Mouse (Mus musculus) kidney, embryonic 16.5 days (tissue): ENCODE measurements around the gene Ifnar2. TPM values are rescaled to one million over a fixed set of nuclear protein-coding genes. Genes with fewer than 3 reads are reported as not detected.

Experiments used
- ATAC-seq: fragments of 200-750 bp; cut with Nextera tagmentation; 2 replicates; pipeline ENCODE4 v1.8.0; 2017; ENCODE audit warnings: moderate TSS enrichment; ENCODE audit not compliant: low FRiP score, low TSS enrichment
- H3K27ac ChIP-seq: fragments of 300-500 bp; sonication (generic); 2 replicates; pipeline ENCODE4 v1.5.1; 2014; ENCODE audit warnings: low read length
- H3K27me3 ChIP-seq: fragments of 300-500 bp; sonication (generic); 2 replicates; pipeline ENCODE4 v1.6.1; 2014; ENCODE audit warnings: low read length, control low read depth, mixed read lengths; ENCODE audit not compliant: insufficient read depth
- H3K36me3 ChIP-seq: fragments of 300-500 bp; sonication (generic); 2 replicates; pipeline ENCODE4 v1.6.1; 2014; ENCODE audit warnings: low read length, control low read depth, mixed read lengths; ENCODE audit not compliant: insufficient read depth
- H3K4me1 ChIP-seq: fragments of 300-500 bp; sonication (generic); 2 replicates; pipeline ENCODE4 v1.6.1; 2014; ENCODE audit warnings: low read length, control low read depth, mixed read lengths; ENCODE audit not compliant: insufficient read depth
- H3K4me2 ChIP-seq: fragments of 300-500 bp; sonication (generic); replicated peaks from 2 replicates; pipeline ENCODE4 v1.6.1; 2014; ENCODE audit warnings: low read depth, low read length
- H3K4me3 ChIP-seq: fragments of 300-500 bp; sonication (generic); 2 replicates; pipeline ENCODE4 v1.5.1; 2014; ENCODE audit warnings: mild to moderate bottlenecking, low read length
- H3K9ac ChIP-seq: fragments of 300-500 bp; sonication (generic); replicated peaks from 2 replicates; pipeline ENCODE4 v1.6.1; 2014; ENCODE audit warnings: low read length
- H3K9me3 ChIP-seq: fragments of 300-500 bp; sonication (generic); 2 replicates; pipeline ENCODE4 v1.6.1; 2016; ENCODE audit warnings: low read length, control low read depth
- WGBS: fragments of 180-500 bp; shearing (Covaris S2); extraction: QIAGEN DNeasy Blood & Tissue Kit; methylation state at CpG from one replicate; pipeline ENCODE4 v1.1.7; 2014; 5-methylcytosine and 5-hydroxymethylcytosine counted together
- polyA plus RNA-seq: library from polyadenylated mRNA; unstranded; fragments of >200 nt; fragmentation: Nextera tagmentation; extraction: Ambion mirVana; gene quantifications from 2 replicates; pipeline ENCODE4 v1.2.1, GENCODE M21; 2015

The Ifnar2 gene
- polyA plus RNA-seq, 1 experiment from 2014 or later = 56.2 TPM

- H3K36me3 ChIP-seq = peaks cover 18% of the 10 kb centered on the region
- ATAC-seq = no peak
- WGBS = 73% methylated on average over 12 of the region's 12 CpGs
Observed at GRCm38 (mm10) chr16:91398030-91398429, 25.4 kb downstream of the Ifnar2 start.

DNA sequence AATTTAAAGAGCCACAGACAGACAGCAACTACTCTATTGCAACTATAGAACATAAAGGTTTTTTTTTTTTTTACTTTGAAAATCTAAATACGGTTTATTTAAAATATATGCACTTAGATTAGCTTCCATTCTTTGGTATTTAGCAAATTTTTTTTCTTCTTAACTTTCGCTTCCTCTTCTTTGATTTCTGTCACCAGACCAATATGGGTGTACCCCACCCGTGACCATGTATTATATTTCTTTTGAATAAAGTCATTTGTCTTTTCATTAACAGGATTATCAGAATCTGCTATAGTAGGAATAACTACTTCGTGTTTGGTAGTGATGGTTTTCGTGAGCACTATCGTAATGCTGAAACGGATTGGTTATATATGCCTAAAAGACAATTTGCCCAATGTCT lies 26.4 kb downstream of the Ifnar2 start:
- no peak for ATAC-seq
- Histone ChIP-seq H3K9ac (no peak overlapping the region), H3K27ac (no peak overlapping the region), H3K4me2 (no peak overlapping the region), H3K9me3 (no peaks in the 10 kb centered on the region), H3K36me3 (peaks cover 17% of the 10 kb centered on the region; the same call in 1 of the 2 replicates), H3K4me1 (no peaks in the 10 kb centered on the region), H3K27me3 (no peaks in the 10 kb centered on the region), H3K4me3 (no peak overlapping the region)
- WGBS = 95% methylated on average over 7 of the region's 7 CpGs

More at GRCm38 (mm10) chr16:91398030-91398429, 25.4 kb downstream of the Ifnar2 start:
- Histone ChIP-seq H3K27me3 (no peaks in the 10 kb centered on the region), H3K9me3 (no peaks in the 10 kb centered on the region), H3K4me1 (no peaks in the 10 kb centered on the region), H3K27ac (no peak overlapping the region), H3K4me3 (no peak overlapping the region), H3K4me2 (no peak overlapping the region), H3K9ac (no peak overlapping the region)

DNA sequence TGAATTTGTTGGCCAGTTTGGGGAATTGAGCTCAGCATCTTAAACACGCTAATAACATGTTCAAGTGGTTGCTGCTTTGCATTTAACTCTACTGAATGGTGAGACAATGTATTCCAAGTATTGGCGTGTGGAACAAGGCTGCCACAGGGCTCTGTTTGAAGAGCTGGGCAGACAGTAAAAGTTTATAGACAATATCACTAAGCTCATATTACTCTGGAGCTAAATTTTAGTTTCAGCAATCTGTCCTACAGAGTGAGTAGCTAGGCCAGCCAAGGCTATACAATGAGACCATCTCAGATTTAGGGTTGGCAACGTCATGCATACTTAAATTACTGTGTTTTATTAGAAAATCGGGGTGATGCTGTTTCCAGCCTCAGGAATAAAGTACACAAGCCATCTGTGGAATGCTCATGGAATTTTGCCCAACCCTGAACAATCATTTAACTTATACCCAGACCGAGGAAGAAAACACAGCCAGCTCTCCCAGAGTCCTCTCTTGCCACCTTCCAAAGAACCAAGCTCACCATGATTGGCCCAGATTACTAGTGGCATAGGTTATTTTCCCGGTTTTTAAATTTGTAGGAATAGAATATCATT lies 29.1 kb downstream of the Ifnar2 start:
- H3K27me3 ChIP-seq = no peaks in the 10 kb centered on the region
- H3K4me1 ChIP-seq = peaks cover 15% of the 10 kb centered on the region
- no peak for ATAC-seq
- no peak overlapping the region for H3K4me3 ChIP-seq
- no peak overlapping the region for H3K9ac ChIP-seq
- H3K9me3 ChIP-seq = no peaks in the 10 kb centered on the region
- WGBS = 71% methylated on average over 6 of the region's 6 CpGs
- no peak overlapping the region for H3K27ac ChIP-seq
- no peak overlapping the region for H3K4me2 ChIP-seq
- peaks cover 3% of the 10 kb centered on the region; the same call in 1 of the 2 replicates for H3K36me3 ChIP-seq

DNA sequence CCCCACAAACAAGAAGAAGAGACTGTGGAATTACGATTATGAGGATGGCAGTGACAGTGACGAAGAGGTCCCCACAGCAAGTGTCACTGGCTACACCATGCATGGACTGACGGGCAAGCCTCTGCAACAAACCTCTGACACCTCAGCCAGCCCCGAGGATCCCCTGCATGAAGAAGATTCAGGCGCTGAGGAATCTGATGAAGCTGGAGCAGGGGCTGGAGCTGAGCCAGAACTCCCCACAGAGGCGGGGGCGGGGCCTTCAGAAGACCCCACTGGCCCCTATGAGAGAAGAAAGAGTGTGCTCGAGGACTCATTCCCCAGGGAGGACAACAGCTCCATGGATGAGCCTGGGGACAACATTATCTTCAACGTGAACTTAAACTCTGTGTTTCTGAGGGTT lies 31.2 kb downstream of the Ifnar2 start:
- H3K27ac ChIP-seq = no peak overlapping the region
- H3K36me3 ChIP-seq = peaks cover 3% of the 10 kb centered on the region; the same call in 1 of the 2 replicates
- no peak overlapping the region for H3K9ac ChIP-seq
- ATAC-seq = no peak
- peaks cover 27% of the 10 kb centered on the region for H3K4me1 ChIP-seq
- H3K4me2 ChIP-seq = no peak overlapping the region
- no peak overlapping the region for H3K4me3 ChIP-seq
- WGBS = 78% methylated on average over 9 of the region's 9 CpGs
- no peaks in the 10 kb centered on the region for H3K27me3 ChIP-seq
- no peaks in the 10 kb centered on the region for H3K9me3 ChIP-seq

DNA sequence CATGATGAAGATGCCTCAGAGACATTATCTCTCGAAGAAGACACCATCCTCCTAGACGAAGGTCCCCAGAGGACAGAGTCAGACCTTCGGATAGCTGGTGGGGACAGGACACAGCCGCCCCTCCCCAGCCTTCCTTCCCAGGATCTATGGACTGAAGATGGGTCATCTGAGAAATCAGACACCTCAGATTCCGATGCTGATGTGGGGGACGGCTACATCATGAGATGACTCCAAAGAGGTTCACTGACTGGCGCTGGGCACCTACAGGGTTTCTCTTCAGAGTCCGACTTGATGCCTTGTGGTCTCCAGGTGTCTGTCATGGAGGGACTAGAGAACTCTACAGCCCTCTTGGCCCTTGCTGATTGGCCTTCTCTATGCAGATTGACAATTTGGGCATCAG lies 31.6 kb downstream of the Ifnar2 start:
- H3K27ac ChIP-seq = no peak overlapping the region
- no peaks in the 10 kb centered on the region for H3K9me3 ChIP-seq
- 85% methylated on average over 8 of the region's 8 CpGs for WGBS
- H3K27me3 ChIP-seq = no peaks in the 10 kb centered on the region
- no peak overlapping the region for H3K9ac ChIP-seq
- ATAC-seq = no peak
- H3K4me2 ChIP-seq = no peak overlapping the region
- no peak overlapping the region for H3K4me3 ChIP-seq
- peaks cover 3% of the 10 kb centered on the region; the same call in 1 of the 2 replicates for H3K36me3 ChIP-seq
- H3K4me1 ChIP-seq = peaks cover 27% of the 10 kb centered on the region

GRCm38 (mm10) chr16:91404828-91405577 lies 32.4 kb downstream of the Ifnar2 start:
- Histone ChIP-seq H3K27me3 (no peaks in the 10 kb centered on the region), H3K9me3 (no peaks in the 10 kb centered on the region), H3K36me3 (peaks cover 3% of the 10 kb centered on the region; the same call in 1 of the 2 replicates), H3K4me3 (no peak overlapping the region), H3K9ac (no peak overlapping the region; the same call in 1 of the 2 replicates), H3K4me1 (peaks cover 27% of the 10 kb centered on the region), H3K27ac (peak overlapping the region; percentile 7; the same call in 1 of the 2 replicates), H3K4me2 (no peak overlapping the region; the same call in 1 of the 2 replicates)
- no peak for ATAC-seq
- 72% methylated on average over 10 of the region's 10 CpGs for WGBS

GRCm38 (mm10) chr16:91405640-91406584 lies 33.3 kb downstream of the Ifnar2 start, which contains the start of gene Il10rb:
TSS of gene Il10rb (plus strand) at chr16:91406164.
- peaks cover 3% of the 10 kb centered on the region; the same call in 1 of the 2 replicates for H3K36me3 ChIP-seq
- peak within 1 kb of the TSS; percentile 87 for H3K27ac ChIP-seq
- peak; percentile 90 for ATAC-seq
- peak within 1 kb of the TSS; percentile 91 for H3K4me2 ChIP-seq
- WGBS = 5% methylated on average over 51 of the region's 51 CpGs
- peak within 1 kb of the TSS; percentile 77 for H3K4me3 ChIP-seq
- peak within 1 kb of the TSS; percentile 91 for H3K9ac ChIP-seq
- no peaks in the 10 kb centered on the region for H3K9me3 ChIP-seq
- no peaks in the 10 kb centered on the region for H3K27me3 ChIP-seq
- H3K4me1 ChIP-seq = peaks cover 35% of the 10 kb centered on the region

DNA sequence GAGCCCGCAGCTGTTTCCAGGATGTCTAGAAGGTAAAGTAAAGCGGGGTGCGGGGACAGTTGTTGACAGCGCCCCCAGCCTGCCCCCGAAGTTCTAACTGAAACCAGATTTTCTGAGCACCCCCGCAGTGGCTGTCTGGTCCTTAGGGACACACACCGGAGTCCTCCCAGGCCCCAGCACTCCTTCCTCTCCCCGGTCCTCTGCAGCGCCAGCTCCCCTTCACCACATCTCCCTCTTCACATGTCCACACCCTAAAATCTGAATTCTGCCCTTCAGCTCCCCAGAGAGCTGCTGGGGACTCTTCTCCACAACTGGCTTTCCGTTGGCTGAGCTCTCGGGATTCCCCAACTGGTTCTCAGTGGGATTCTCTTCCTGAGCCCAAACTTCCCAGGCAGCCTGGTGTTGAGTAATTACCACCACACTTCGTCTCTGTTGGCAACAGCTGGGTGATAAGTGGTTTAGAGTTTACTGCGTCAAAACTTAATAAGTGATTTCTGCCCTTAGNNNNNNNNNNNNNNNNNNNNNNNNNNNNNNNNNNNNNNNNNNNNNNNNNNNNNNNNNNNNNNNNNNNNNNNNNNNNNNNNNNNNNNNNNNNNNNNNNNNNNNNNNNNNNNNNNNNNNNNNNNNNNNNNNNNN lies 34.1 kb downstream of the Ifnar2 start:
- under 1% methylated on average over 13 of the region's 13 CpGs for WGBS
- Histone ChIP-seq H3K4me3 (peak overlapping the region; percentile 77), H3K27me3 (no peaks in the 10 kb centered on the region), H3K36me3 (peaks cover 3% of the 10 kb centered on the region), H3K9me3 (no peaks in the 10 kb centered on the region), H3K4me2 (peak overlapping the region; percentile 91), H3K9ac (peak overlapping the region; percentile 91), H3K27ac (peak overlapping the region; percentile 87), H3K4me1 (peaks cover 38% of the 10 kb centered on the region)
- peak; percentile 59 for ATAC-seq
